Mouse (Mus musculus) midbrain, embryonic 15.5 days (tissue): ENCODE measurements around the gene Pnmal2. TPM values are rescaled to one million over a fixed set of nuclear protein-coding genes. Genes with fewer than 3 reads are reported as not detected.

ENCODE experiments used
- ATAC-seq: fragments of 200-750 bp; cut with Nextera tagmentation; replicated peaks from 2 replicates; pipeline ENCODE4 v1.8.0; 2017; ENCODE audit warnings: moderate TSS enrichment
- H3K27ac ChIP-seq: fragments of 300-500 bp; sonication (generic); 2 replicates; pipeline ENCODE4 v1.5.1; 2015; ENCODE audit warnings: mild to moderate bottlenecking, inconsistent platforms
- H3K27me3 ChIP-seq: fragments of 300-500 bp; sonication (generic); replicated peaks from 2 replicates; pipeline ENCODE4 v1.6.1; 2015; ENCODE audit warnings: inconsistent platforms
- H3K36me3 ChIP-seq: fragments of 300-500 bp; sonication (generic); replicated peaks from 2 replicates; pipeline ENCODE4 v1.6.1; 2015; ENCODE audit warnings: inconsistent platforms
- H3K4me1 ChIP-seq: fragments of 300-500 bp; sonication (generic); 2 replicates; pipeline ENCODE4 v1.6.1; 2015; ENCODE audit warnings: inconsistent platforms
- H3K4me2 ChIP-seq: fragments of 300-500 bp; sonication (generic); 2 replicates; pipeline ENCODE4 v1.6.1; 2015; ENCODE audit warnings: inconsistent platforms, mild to moderate bottlenecking, moderate library complexity
- H3K4me3 ChIP-seq: fragments of 300-500 bp; sonication (generic); 2 replicates; pipeline ENCODE4 v1.5.1; 2015; ENCODE audit warnings: mild to moderate bottlenecking, inconsistent platforms
- H3K9ac ChIP-seq: fragments of 300-500 bp; sonication (generic); 2 replicates; pipeline ENCODE4 v1.6.1; 2015; ENCODE audit warnings: mild to moderate bottlenecking, inconsistent platforms
- H3K9me3 ChIP-seq: fragments of 300-500 bp; sonication (generic); 2 replicates; pipeline ENCODE4 v1.6.1; 2016; ENCODE audit warnings: inconsistent platforms
- WGBS: fragments of 180-500 bp; shearing (Covaris S2); methylation state at CpG from one replicate; pipeline ENCODE4 v1.1.7; 2015; ENCODE audit warnings: mixed read lengths; 5-methylcytosine and 5-hydroxymethylcytosine counted together
- polyA plus RNA-seq: library from polyadenylated mRNA; unstranded; fragments of >200 nt; fragmentation: Nextera tagmentation; extraction: Ambion mirVana; gene quantifications from 2 replicates; pipeline ENCODE4 v1.2.1, GENCODE M21; 2015

Pnmal2 gene
- polyA plus RNA-seq, 1 experiment from 2014 or later = 205 TPM

- no peak overlapping the region for H3K4me3 ChIP-seq
- 73% methylated on average over 6 of the region's 6 CpGs for WGBS
- no peak overlapping the region for H3K9ac ChIP-seq
- H3K27me3 ChIP-seq = no peaks in the 10 kb centered on the region
- no peaks in the 10 kb centered on the region for H3K36me3 ChIP-seq
- H3K9me3 ChIP-seq = no peaks in the 10 kb centered on the region
- no peak overlapping the region for H3K27ac ChIP-seq
- no peak for ATAC-seq
- no peak overlapping the region for H3K4me2 ChIP-seq
- H3K4me1 ChIP-seq = peaks cover 18% of the 10 kb centered on the region
Measured at GRCm38 (mm10) chr7:16978173-16978572, 33.7 kb downstream of the Pnmal2 start.

GRCm38 (mm10) chr7:16978593-16978992 lies 34.1 kb downstream of the Pnmal2 start:
- Histone ChIP-seq H3K27me3 (no peaks in the 10 kb centered on the region), H3K27ac (no peak overlapping the region), H3K4me3 (no peak overlapping the region), H3K4me1 (peaks cover 22% of the 10 kb centered on the region), H3K9ac (no peak overlapping the region), H3K9me3 (no peaks in the 10 kb centered on the region), H3K4me2 (no peak overlapping the region), H3K36me3 (no peaks in the 10 kb centered on the region)
- ATAC-seq = no peak
- WGBS = 84% methylated on average over 3 of the region's 3 CpGs

- no peaks in the 10 kb centered on the region for H3K27me3 ChIP-seq
- peak overlapping the region; percentile 37 for H3K4me2 ChIP-seq
- no peak overlapping the region for H3K4me3 ChIP-seq
- H3K9me3 ChIP-seq = no peaks in the 10 kb centered on the region
- no peaks in the 10 kb centered on the region for H3K36me3 ChIP-seq
- peak overlapping the region; percentile 65 for H3K27ac ChIP-seq
- ATAC-seq = no peak
- WGBS = 13% methylated on average over 12 of the region's 12 CpGs
- H3K9ac ChIP-seq = 0 out of 2 replicates have a peak overlapping the region, but pooled peaks have one; percentile 20
- H3K4me1 ChIP-seq = peaks cover 34% of the 10 kb centered on the region
Measured at GRCm38 (mm10) chr7:16980348-16980747, 35.9 kb downstream of the Pnmal2 start.

- peak; percentile 81 for ATAC-seq
- Histone ChIP-seq H3K4me1 (peaks cover 57% of the 10 kb centered on the region), H3K9ac (peak within 1 kb of the TSS; percentile 46), H3K27me3 (no peaks in the 10 kb centered on the region), H3K4me3 (peak within 1 kb of the TSS; percentile 48), H3K36me3 (no peaks in the 10 kb centered on the region), H3K4me2 (peak within 1 kb of the TSS; percentile 79), H3K27ac (peak within 1 kb of the TSS; percentile 79), H3K9me3 (no peaks in the 10 kb centered on the region)
- 18% methylated on average over 26 of the region's 26 CpGs for WGBS
Measured at GRCm38 (mm10) chr7:16982859-16983568, 38.5 kb downstream of the Pnmal2 start, which contains the start of gene Gm42372. Gene Gm42372 (plus strand): TSS chr7:16983086.

- Histone ChIP-seq H3K27me3 (no peaks in the 10 kb centered on the region), H3K9ac (peak overlapping the region; percentile 9; the same call in 1 of the 2 replicates), H3K4me1 (peaks cover 73% of the 10 kb centered on the region), H3K4me3 (no peak overlapping the region), H3K27ac (peak overlapping the region; percentile 83), H3K4me2 (peak overlapping the region; percentile 21), H3K9me3 (no peaks in the 10 kb centered on the region), H3K36me3 (no peaks in the 10 kb centered on the region)
- ATAC-seq = peak; percentile 57
- WGBS = 19% methylated on average over 7 of the region's 7 CpGs
Measured at GRCm38 (mm10) chr7:16987541-16988149, 43.2 kb downstream of the Pnmal2 start.

GRCm38 (mm10) chr7:16988405-16988804 lies 43.9 kb downstream of the Pnmal2 start:
- Histone ChIP-seq H3K9ac (no peak overlapping the region), H3K36me3 (no peaks in the 10 kb centered on the region), H3K4me1 (peaks cover 66% of the 10 kb centered on the region), H3K9me3 (no peaks in the 10 kb centered on the region), H3K4me3 (no peak overlapping the region), H3K27ac (peak overlapping the region; percentile 83), H3K27me3 (no peaks in the 10 kb centered on the region), H3K4me2 (no peak overlapping the region)
- WGBS = 30% methylated on average over 3 of the region's 3 CpGs
- no peak for ATAC-seq

- ATAC-seq = no peak
- Histone ChIP-seq H3K4me3 (no peak overlapping the region), H3K36me3 (no peaks in the 10 kb centered on the region), H3K4me1 (peaks cover 67% of the 10 kb centered on the region), H3K27me3 (no peaks in the 10 kb centered on the region), H3K9ac (no peak overlapping the region), H3K27ac (peak overlapping the region; percentile 75), H3K4me2 (no peak overlapping the region), H3K9me3 (no peaks in the 10 kb centered on the region)
- 19% methylated on average over 15 of the region's 15 CpGs for WGBS
Measured at GRCm38 (mm10) chr7:16990006-16990744, 45.7 kb downstream of the Pnmal2 start.

GRCm38 (mm10) chr7:16991681-16992450 lies 47.4 kb downstream of the Pnmal2 start:
- H3K9ac ChIP-seq = no peak overlapping the region
- H3K4me1 ChIP-seq = peaks cover 56% of the 10 kb centered on the region
- 0 out of 2 replicates have a peak overlapping the region, but pooled peaks have one; percentile 6 for H3K4me2 ChIP-seq
- ATAC-seq = peak; percentile 57
- 50% methylated on average over 18 of the region's 18 CpGs for WGBS
- H3K27me3 ChIP-seq = no peaks in the 10 kb centered on the region
- no peak overlapping the region for H3K4me3 ChIP-seq
- no peaks in the 10 kb centered on the region for H3K9me3 ChIP-seq
- no peaks in the 10 kb centered on the region for H3K36me3 ChIP-seq
- H3K27ac ChIP-seq = peak overlapping the region; percentile 67

GRCm38 (mm10) chr7:16992451-16992807 lies 47.9 kb downstream of the Pnmal2 start, which contains the start of gene Ccdc8:
Gene Ccdc8 (plus strand): TSS chr7:16992708.
- no peak for ATAC-seq
- WGBS = 94% methylated on average over 5 of the region's 5 CpGs
- Histone ChIP-seq H3K27ac (peak within 1 kb of the TSS; percentile 67), H3K9me3 (no peaks in the 10 kb centered on the region), H3K4me2 (peak within 1 kb of the TSS; percentile 38), H3K4me1 (peaks cover 54% of the 10 kb centered on the region), H3K9ac (no peak within 1 kb of the TSS), H3K36me3 (no peaks in the 10 kb centered on the region), H3K27me3 (no peaks in the 10 kb centered on the region), H3K4me3 (peak within 1 kb of the TSS; percentile 29; the same call in 1 of the 2 replicates)

GRCm38 (mm10) chr7:16993651-16994399 lies 49.3 kb downstream of the Pnmal2 start:
- H3K4me3 ChIP-seq = peak overlapping the region; percentile 29
- ATAC-seq = peak; percentile 60
- peaks cover 46% of the 10 kb centered on the region for H3K4me1 ChIP-seq
- peak overlapping the region; percentile 38 for H3K4me2 ChIP-seq
- H3K9me3 ChIP-seq = no peaks in the 10 kb centered on the region
- no peaks in the 10 kb centered on the region for H3K36me3 ChIP-seq
- WGBS = 7% methylated on average over 27 of the region's 27 CpGs
- no peaks in the 10 kb centered on the region for H3K27me3 ChIP-seq
- peak overlapping the region; percentile 23; the same call in 1 of the 2 replicates for H3K27ac ChIP-seq
- H3K9ac ChIP-seq = peak overlapping the region; percentile 33; the same call in 1 of the 2 replicates

GRCm38 (mm10) chr7:16994400-16994799 lies 49.9 kb downstream of the Pnmal2 start:
- H3K36me3 ChIP-seq = no peaks in the 10 kb centered on the region
- H3K4me2 ChIP-seq = peak overlapping the region; percentile 38
- no peaks in the 10 kb centered on the region for H3K9me3 ChIP-seq
- H3K4me1 ChIP-seq = peaks cover 47% of the 10 kb centered on the region
- 11% methylated on average over 20 of the region's 20 CpGs for WGBS
- no peak for ATAC-seq
- H3K9ac ChIP-seq = peak overlapping the region; percentile 33; the same call in 1 of the 2 replicates
- no peaks in the 10 kb centered on the region for H3K27me3 ChIP-seq
- peak overlapping the region; percentile 23; the same call in 1 of the 2 replicates for H3K27ac ChIP-seq
- peak overlapping the region; percentile 29 for H3K4me3 ChIP-seq
